Mouse (Mus musculus): ENCODE data around the gene Socs1. TPM values are rescaled to one million over a fixed set of nuclear protein-coding genes. Genes with fewer than 3 reads are reported as not detected.

Gene Socs1
- polyA plus RNA-seq, 1 experiment from 2014 or later, result 5.7 TPM

DNA sequence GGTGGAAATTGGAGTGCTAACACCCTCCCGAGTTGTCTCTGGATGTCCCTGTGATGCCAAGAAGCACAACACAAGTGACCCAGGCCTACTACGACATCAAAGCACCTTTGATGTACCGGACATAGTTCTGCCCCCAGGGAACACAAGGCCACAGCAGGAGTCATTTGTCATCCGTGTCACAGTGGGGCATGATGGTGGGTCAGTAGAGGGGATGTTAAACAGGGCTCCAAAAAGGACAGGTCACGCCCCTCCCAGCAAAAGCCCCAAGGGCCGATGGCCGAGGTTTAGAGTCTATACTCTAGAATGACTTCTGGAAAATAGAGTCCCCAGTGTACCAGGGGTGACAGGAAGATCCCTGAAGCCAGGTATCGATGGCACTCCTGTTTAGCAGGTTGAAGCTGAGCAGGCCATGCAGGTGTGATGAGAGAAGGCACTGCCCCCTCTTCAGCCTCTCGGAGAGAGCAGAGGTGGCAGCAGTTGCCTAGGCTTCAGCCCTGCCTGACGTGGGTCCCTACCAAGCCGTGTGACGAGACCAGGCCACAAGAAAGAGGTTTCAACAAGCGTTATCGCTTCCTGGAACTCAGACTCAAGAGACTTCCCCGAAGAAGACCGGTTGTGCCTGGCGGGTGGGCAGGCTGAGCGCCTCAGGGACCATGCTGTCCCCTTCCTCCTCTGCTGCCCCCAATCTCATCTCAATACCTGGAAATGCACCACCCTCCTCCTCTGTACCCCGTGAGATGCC is 13.4 kb downstream of the Socs1 start:
- no peak overlapping the region for H3K4me2 ChIP-seq
- H3K4me3 ChIP-seq (replicated peaks), result no peak overlapping the region
- no peak overlapping the region for H3K27ac ChIP-seq (replicated peaks)
- H3K9ac ChIP-seq (replicated peaks), result no peak overlapping the region
- ATAC-seq (ENCODE audit: low FRiP score), result no peak
- H3K27me3 ChIP-seq (replicated peaks), result no peaks in the 10 kb centered on the region
- H3K4me1 ChIP-seq, result 0 out of 2 replicates have a peak, but pooled peaks cover 3% of the 10 kb centered on the region
- H3K9me3 ChIP-seq (replicated peaks), result no peaks in the 10 kb centered on the region
- WGBS, result 49% methylated on average over 19 of the region's 19 CpGs
- H3K36me3 ChIP-seq, result no peaks in the 10 kb centered on the region

DNA sequence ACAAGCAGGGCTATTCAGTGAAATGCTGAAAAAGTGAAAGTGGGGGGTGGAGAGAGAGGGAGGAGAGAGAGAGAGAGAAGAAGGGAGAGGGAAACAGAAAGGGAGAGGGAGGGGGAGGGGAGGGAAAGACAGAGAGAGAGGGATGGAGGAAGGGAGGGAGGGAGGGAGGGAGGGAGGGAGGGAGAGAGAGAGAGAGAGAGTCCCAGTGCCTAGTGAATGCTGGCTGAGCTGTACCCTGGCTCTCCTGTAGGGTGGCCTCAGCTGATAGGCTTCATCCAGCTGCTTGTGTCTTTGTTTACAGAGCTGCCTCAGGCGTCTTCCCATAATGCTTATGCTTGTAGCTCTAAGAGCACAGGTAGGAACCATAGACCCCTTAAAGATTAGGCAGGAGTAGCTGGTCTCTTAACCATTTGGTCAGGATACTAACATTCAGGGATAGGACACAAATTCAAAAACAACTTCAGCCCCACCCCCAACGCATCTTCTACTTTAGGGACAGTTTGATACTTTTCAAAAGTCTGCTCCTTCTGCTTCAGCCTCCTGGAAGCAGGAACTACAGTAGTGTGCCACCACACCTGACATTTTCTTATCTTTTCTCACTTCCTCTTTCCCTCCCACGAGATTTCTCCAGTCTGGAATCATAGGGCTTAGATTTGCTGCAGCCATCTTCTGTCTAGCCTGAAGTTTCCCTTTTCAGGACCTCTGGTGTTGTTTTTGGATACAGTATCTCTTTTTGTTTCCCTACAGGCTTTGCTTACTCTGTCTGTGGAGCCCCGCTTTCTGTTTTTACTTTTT is 14.6 kb downstream of the Socs1 start:
- Histone ChIP-seq H3K4me1 (0 out of 2 replicates have a peak, but pooled peaks cover 3% of the 10 kb centered on the region), H3K4me3 (replicated peaks) (no peak overlapping the region), H3K27me3 (replicated peaks) (no peaks in the 10 kb centered on the region), H3K27ac (replicated peaks) (no peak overlapping the region), H3K4me2 (no peak overlapping the region), H3K9me3 (replicated peaks) (no peaks in the 10 kb centered on the region), H3K36me3 (no peaks in the 10 kb centered on the region), H3K9ac (replicated peaks) (no peak overlapping the region)
- 52% methylated on average over 4 of the region's 4 CpGs for WGBS
- ATAC-seq (ENCODE audit: low FRiP score), result no peak

DNA sequence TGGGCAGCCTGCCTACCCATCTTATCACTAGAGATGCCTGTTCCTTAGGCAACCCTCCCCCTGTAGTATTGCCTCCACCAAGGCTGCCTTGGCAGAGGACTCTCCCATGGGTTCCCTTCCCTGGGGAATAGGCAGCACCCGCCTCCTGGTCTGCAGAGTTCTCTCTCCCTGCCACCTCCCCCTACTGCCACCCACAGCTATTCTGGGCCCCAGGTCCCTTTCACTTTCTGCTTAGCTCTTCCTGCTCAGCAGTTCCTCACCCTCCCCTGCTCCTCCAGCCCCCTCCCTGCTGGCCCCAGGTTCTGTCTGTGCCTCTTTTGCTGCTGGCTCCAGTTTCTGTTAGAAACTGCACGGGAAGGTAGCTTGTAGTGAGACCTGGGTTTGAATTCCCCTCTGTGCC is 15.7 kb downstream of the Socs1 start:
- Histone ChIP-seq H3K9me3 (replicated peaks) (no peaks in the 10 kb centered on the region), H3K36me3 (no peaks in the 10 kb centered on the region), H3K27ac (replicated peaks) (no peak overlapping the region), H3K4me3 (replicated peaks) (no peak overlapping the region), H3K9ac (replicated peaks) (no peak overlapping the region), H3K27me3 (replicated peaks) (no peaks in the 10 kb centered on the region), H3K4me2 (no peak overlapping the region), H3K4me1 (0 out of 2 replicates have a peak, but pooled peaks cover 3% of the 10 kb centered on the region)
- 53% methylated on average over 2 of the region's 2 CpGs for WGBS
- no peak for ATAC-seq (ENCODE audit: low FRiP score)

DNA sequence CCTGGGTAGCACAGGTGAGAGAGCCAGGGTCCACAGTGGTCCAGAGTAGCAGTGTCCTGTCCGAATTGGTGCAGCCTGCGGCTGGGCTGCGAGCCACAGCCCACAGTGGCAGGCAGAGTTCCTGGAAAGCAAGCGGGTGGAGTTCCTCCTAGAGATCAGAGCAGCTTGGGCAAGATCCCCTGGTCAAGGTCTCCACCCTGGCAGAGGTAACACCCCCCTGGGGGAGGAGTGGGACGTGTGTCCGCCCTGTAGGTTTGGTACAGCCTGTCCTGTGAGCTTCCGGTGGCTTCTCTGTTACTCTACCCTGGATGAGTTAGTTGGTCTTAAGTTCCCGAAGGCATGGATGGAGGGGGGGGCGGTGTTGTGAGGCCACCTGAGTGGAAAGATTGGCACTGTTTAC is 16.5 kb downstream of the Socs1 start:
- WGBS, result 69% methylated on average over 9 of the region's 9 CpGs

DNA sequence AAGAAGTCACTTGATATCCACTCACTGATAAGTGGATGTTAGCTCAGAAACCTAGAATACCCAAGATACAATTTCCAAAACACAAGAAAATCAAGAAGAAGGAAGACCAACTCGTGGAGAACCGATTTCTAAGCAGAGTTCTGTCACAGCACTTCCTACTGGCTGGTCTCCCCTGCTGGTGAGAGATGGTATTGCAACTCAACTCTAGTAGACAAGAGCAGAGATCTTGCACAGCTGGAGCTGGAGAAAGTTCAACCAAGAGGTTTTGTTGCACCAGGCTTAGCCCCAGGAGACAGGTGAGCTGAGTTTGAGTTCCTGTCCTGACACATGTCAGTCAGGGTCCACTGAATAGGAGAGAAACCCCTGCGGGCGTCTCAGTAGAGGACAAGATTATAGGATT is 18.2 kb downstream of the Socs1 start:
- H3K4me1 ChIP-seq, result 0 out of 2 replicates have a peak, but pooled peaks cover 3% of the 10 kb centered on the region
- no peaks in the 10 kb centered on the region for H3K36me3 ChIP-seq
- no peak for ATAC-seq (ENCODE audit: low FRiP score)
- H3K9me3 ChIP-seq (replicated peaks), result no peaks in the 10 kb centered on the region
- no peaks in the 10 kb centered on the region for H3K27me3 ChIP-seq (replicated peaks)
- no peak overlapping the region for H3K9ac ChIP-seq (replicated peaks)
- no peak overlapping the region for H3K4me3 ChIP-seq (replicated peaks)
- WGBS, result 52% methylated on average over 4 of the region's 4 CpGs
- no peak overlapping the region for H3K4me2 ChIP-seq
- no peak overlapping the region for H3K27ac ChIP-seq (replicated peaks)

More for the DNA sequence above, 16.5 kb downstream of the Socs1 start:
- no peak overlapping the region for H3K9ac ChIP-seq (replicated peaks)
- no peak overlapping the region for H3K27ac ChIP-seq (replicated peaks)
- H3K27me3 ChIP-seq (replicated peaks), result no peaks in the 10 kb centered on the region
- 0 out of 2 replicates have a peak, but pooled peaks cover 3% of the 10 kb centered on the region for H3K4me1 ChIP-seq
- no peaks in the 10 kb centered on the region for H3K9me3 ChIP-seq (replicated peaks)
- H3K4me2 ChIP-seq, result no peak overlapping the region
- H3K36me3 ChIP-seq, result no peaks in the 10 kb centered on the region
- no peak overlapping the region for H3K4me3 ChIP-seq (replicated peaks)
- no peak for ATAC-seq (ENCODE audit: low FRiP score)

DNA sequence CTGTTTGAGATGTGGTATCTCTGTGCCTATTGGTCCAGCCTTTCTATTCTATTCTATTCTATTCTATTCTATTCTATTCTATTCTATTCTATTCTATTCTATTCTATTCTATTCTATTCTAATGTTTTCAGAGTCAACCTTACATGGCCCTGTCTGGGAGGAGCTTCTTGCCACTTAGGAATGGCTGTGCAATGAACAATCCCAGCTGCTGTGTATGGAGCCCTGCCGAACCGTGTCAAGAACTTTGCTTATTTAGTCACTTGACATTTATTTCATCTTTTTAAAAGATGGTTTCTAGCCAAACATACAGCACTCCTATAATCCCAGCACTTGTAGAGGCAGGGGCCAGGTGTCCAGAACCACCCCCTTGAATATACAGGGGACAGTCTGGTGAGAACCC is 21.0 kb downstream of the Socs1 start:
- Histone ChIP-seq H3K27ac (replicated peaks) (no peak overlapping the region), H3K36me3 (no peaks in the 10 kb centered on the region), H3K4me2 (no peak overlapping the region), H3K9me3 (replicated peaks) (no peaks in the 10 kb centered on the region), H3K27me3 (replicated peaks) (no peaks in the 10 kb centered on the region), H3K4me1 (no peaks in the 10 kb centered on the region), H3K4me3 (replicated peaks) (no peak overlapping the region), H3K9ac (replicated peaks) (no peak overlapping the region)
- WGBS, result 63% methylated on average over 2 of the region's 2 CpGs
- ATAC-seq (ENCODE audit: low FRiP score), result no peak

DNA sequence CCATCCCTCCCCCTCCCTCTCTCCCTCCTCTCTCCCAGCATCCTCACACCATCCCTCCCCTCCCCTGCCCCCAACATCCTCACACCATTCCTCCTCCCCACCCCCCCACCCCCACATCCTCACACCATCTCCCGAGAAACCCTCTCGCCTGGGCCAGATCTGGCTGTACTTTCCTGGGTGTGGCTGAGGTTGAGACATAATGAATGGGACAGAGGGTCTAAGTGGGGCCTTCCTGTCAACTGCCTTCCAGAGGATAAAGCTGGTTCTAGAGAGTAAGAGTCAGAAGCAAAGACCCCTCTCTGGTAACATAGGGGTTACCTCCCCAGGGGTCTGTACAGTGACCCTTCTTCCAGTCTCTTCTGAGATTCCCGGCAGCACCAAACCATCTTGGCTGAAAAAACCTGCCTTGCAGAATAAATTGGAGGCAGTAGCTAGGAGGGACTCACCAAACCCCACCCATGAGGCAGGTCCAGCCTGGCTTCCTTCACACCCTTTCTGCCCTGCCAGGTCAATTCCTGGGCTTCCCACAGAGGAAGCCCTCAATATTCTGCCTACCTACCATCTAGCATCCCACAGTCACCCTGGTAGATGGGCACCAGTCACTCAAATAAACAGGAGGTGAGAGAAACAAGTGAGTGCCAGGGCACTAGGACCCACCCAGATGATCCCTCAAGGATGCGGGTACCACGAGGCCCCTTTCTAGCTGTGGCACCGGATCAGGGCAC is 21.6 kb downstream of the Socs1 start:
- Histone ChIP-seq H3K9me3 (replicated peaks) (no peaks in the 10 kb centered on the region), H3K4me1 (no peaks in the 10 kb centered on the region), H3K4me2 (no peak overlapping the region), H3K36me3 (no peaks in the 10 kb centered on the region), H3K27ac (replicated peaks) (no peak overlapping the region), H3K27me3 (replicated peaks) (no peaks in the 10 kb centered on the region), H3K4me3 (replicated peaks) (no peak overlapping the region), H3K9ac (replicated peaks) (no peak overlapping the region)
- ATAC-seq (ENCODE audit: low FRiP score), result no peak
- 68% methylated on average over 6 of the region's 6 CpGs for WGBS

DNA sequence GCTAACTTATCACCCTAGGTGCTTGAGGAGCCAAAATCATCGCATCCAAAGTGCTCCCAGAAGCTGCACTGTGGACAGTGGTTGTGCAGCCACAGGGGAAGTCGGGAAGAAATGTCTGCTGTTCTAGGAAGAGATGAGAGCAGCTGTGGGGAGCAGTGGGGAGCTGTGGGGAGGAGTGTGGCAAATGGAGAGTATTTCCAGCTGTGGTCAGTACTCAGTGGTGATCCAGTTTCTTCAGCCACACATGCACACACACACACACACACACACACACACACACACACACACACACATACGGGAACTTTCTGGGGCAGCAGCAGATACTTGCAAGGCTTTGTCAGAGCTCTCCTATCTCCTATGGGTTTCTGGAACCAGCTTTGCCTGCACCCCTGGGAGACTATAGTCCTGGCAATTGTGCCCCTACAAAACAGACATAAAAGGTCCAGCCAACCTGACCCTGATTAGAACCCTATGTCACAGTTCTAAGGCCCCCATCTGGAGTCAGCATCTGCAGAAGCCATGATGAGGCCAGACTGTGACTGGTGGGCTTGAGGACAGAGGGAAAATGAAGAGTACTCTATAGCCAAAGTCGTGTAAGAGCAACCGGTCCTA is 22.7 kb downstream of the Socs1 start:
- H3K4me3 ChIP-seq (replicated peaks), result no peak overlapping the region
- H3K27me3 ChIP-seq (replicated peaks), result no peaks in the 10 kb centered on the region
- H3K9ac ChIP-seq (replicated peaks), result no peak overlapping the region
- H3K4me2 ChIP-seq, result no peak overlapping the region
- H3K36me3 ChIP-seq, result no peaks in the 10 kb centered on the region
- WGBS, result 82% methylated on average over 5 of the region's 5 CpGs
- ATAC-seq (ENCODE audit: low FRiP score), result no peak
- no peaks in the 10 kb centered on the region for H3K9me3 ChIP-seq (replicated peaks)
- no peaks in the 10 kb centered on the region for H3K4me1 ChIP-seq
- no peak overlapping the region for H3K27ac ChIP-seq (replicated peaks)

DNA sequence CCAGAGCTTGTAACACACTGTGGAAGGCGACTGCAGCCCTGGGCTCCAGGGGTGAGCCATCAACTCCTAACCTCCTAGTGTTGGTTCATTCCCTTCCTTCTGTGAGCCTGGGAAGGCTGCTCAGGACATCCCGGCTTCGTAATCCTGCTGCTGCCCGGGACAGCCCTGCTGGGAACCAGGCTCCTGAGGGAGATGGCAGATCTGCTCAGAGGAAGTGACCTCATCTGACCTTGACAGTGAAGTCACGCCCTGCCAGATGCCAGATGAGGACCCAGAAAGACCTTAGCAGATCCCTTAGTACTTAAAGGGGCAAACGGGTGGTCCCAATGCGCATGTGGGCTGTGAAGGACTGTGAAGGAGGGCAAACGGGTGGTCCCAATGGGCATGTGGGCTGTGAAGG is 24.2 kb downstream of the Socs1 start:
- Histone ChIP-seq H3K27me3 (replicated peaks) (no peaks in the 10 kb centered on the region), H3K36me3 (no peaks in the 10 kb centered on the region), H3K9ac (replicated peaks) (no peak overlapping the region), H3K4me3 (replicated peaks) (no peak overlapping the region), H3K9me3 (replicated peaks) (no peaks in the 10 kb centered on the region), H3K27ac (replicated peaks) (no peak overlapping the region), H3K4me2 (no peak overlapping the region), H3K4me1 (no peaks in the 10 kb centered on the region)
- ATAC-seq (ENCODE audit: low FRiP score), result no peak
- WGBS, result 75% methylated on average over 8 of the region's 8 CpGs

DNA sequence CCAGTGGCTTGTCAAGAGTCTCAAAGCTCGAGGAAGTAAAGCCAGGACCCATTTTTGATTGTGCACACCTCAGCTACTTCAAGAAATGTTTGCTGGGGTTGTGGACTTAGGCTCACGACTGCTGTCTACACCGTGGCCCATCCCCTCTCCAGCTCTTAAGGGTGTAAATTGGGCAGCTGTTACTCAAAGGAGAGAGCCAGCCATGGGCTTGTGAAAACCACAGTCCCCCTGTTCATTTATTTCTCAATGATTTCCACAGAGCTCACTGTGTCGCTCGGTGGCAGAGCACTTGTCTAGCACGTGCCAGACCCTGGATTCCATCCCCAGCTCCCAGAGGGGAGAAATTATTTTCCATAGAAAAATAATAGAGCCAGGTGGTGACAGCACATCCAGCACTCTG is 29.2 kb downstream of the Socs1 start:
- no peak for ATAC-seq (ENCODE audit: low FRiP score)
- WGBS, result 74% methylated on average over 6 of the region's 6 CpGs
- H3K9me3 ChIP-seq (replicated peaks), result no peaks in the 10 kb centered on the region
- H3K36me3 ChIP-seq, result no peaks in the 10 kb centered on the region
- H3K4me3 ChIP-seq (replicated peaks), result no peak overlapping the region
- no peak overlapping the region for H3K27ac ChIP-seq (replicated peaks)
- H3K9ac ChIP-seq (replicated peaks), result no peak overlapping the region
- no peaks in the 10 kb centered on the region for H3K27me3 ChIP-seq (replicated peaks)
- H3K4me2 ChIP-seq, result no peak overlapping the region
- no peaks in the 10 kb centered on the region for H3K4me1 ChIP-seq

DNA sequence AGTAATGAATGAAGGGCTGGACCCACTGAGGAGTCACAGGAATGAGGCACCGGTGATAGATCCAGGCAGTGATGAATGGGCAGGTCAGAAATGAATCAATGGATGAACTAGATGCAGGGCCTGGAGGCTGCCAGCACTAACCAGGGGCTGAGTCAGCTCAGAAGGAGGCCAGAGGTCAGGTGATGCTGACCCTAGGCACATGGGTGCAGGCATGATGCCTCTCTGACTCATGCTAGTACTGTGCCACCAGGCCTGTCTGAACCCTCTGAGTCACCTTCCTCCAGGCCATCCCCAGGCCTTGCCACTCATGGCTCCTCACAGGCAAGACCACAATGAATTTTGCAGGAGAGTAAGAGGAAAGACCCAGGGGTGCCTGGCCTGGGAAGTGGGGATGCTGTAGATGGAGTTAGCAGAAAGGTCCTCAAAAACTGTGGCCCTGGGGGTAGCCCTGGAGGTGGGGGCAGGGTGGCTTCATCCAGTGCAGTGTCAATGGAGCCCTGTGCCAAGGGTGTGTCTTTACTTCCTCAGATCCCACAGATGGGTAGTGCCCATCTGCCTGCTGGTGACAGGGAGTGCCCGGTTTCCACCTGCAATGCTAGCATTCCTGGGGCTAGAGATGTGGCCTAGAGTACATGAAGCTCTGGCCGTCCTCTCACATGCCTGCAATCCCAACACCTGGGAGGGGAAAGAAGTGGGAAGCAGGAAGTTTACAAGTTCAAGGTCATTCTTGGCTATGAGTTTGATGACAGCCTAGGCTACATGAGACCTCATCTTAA is 30.6 kb downstream of the Socs1 start:
- Histone ChIP-seq H3K27ac (replicated peaks) (no peak overlapping the region), H3K4me2 (no peak overlapping the region), H3K9ac (replicated peaks) (no peak overlapping the region), H3K36me3 (no peaks in the 10 kb centered on the region), H3K4me1 (0 out of 2 replicates have a peak, but pooled peaks cover 3% of the 10 kb centered on the region), H3K4me3 (replicated peaks) (no peak overlapping the region), H3K9me3 (replicated peaks) (no peaks in the 10 kb centered on the region), H3K27me3 (replicated peaks) (no peaks in the 10 kb centered on the region)
- no peak for ATAC-seq (ENCODE audit: low FRiP score)
- WGBS, result 91% methylated on average over 3 of the region's 3 CpGs
